Comparison of ENCODE assay signal across 7 mouse cellular contexts in the genomic region with DNA sequence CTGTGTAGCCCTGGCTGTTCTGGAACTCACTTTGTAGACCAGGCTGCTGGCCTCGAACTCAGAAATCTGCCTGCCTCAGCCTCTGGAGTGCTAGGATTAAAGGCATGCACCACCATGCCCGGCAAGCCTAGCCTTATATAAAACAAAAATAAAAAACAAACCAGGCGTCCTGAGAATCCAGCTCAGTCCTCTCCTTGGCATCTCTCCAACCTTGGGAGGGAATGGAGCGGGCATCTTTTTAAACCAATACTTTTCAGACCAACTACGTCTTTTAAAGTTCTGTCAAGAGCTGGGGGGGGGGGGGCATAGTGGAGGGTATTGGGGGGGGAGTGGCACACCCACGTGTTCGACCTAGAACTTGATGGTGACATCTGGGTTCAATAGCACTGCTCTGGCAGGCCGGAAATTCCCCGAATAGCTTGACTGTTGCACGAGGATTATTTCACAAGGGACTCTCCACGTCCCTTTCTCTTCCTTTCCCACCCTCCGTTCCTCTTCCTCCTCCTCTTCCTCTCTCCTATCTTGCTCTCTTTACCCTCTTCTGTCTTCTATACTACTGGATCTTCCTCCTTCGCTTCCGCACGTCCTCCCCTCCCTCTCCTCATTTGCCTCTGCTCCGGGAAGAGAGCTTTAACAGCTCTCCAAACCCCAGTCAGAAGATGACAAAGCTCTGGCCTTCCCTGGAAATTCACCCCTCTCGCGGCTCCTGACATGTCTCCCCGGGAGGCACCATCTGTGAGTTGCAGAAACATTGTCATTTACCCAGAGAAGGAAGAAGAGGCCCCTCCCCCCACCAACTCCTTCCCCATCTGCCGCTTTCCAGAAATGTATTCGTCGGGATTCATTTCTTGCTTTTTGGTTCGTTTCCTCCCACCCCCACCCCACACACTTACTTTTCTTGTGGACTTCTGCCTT. TPM values are rescaled to one million over a fixed set of nuclear protein-coding genes. Genes with fewer than 3 reads are reported as not detected.
DNase-seq lines count a peak whose midpoint lies in the region; ATAC-seq and TF ChIP-seq lines count a peak whose summit lies in the region.

No protein-coding gene starts in this region.

- H3K4me2 ChIP-seq in embryonic facial prominence, embryonic 12.5 days (replicated peaks): peak overlapping the region; percentile 44
- H3K4me2 ChIP-seq in heart, embryonic 16.5 days (ENCODE audit: low read depth, low read length): peak overlapping the region; percentile 58
- peak overlapping the region; percentile 43 for H3K4me2 ChIP-seq in stomach, postnatal 0 days (replicated peaks; ENCODE audit: low read depth)

- TF ChIP-seq CTCF in stomach, postnatal 0 days (IDR thresholded peaks at IDR 0.05; ENCODE audit: low read depth): no peak

- peaks cover 11% of the 10 kb centered on the region; the same call in 1 of the 2 replicates for H3K4me1 ChIP-seq in embryonic facial prominence, embryonic 12.5 days
- peaks cover 3% of the 10 kb centered on the region; the same call in 1 of the 2 replicates for H3K4me1 ChIP-seq in heart, embryonic 16.5 days (ENCODE audit: control insufficient read depth, insufficient read depth, low read length)
- H3K4me1 ChIP-seq in midbrain, embryonic 10.5 days: peaks cover 20% of the 10 kb centered on the region
- H3K4me1 ChIP-seq in stomach, postnatal 0 days (replicated peaks; ENCODE audit: control insufficient read depth, insufficient read depth): no peaks in the 10 kb centered on the region

- H3K9me3 ChIP-seq in embryonic facial prominence, embryonic 12.5 days: no peaks in the 10 kb centered on the region
- no peaks in the 10 kb centered on the region for H3K9me3 ChIP-seq in heart, embryonic 16.5 days (replicated peaks; ENCODE audit: control insufficient read depth, low read length)
- no peaks in the 10 kb centered on the region for H3K9me3 ChIP-seq in midbrain, embryonic 10.5 days (replicated peaks)
- no peaks in the 10 kb centered on the region for H3K9me3 ChIP-seq in stomach, postnatal 0 days (ENCODE audit: control insufficient read depth, low read length)

- no peaks in the 10 kb centered on the region for H3K36me3 ChIP-seq in embryonic facial prominence, embryonic 12.5 days
- H3K36me3 ChIP-seq in heart, embryonic 16.5 days (ENCODE audit: control insufficient read depth, insufficient read depth): no peaks in the 10 kb centered on the region
- no peaks in the 10 kb centered on the region for H3K36me3 ChIP-seq in midbrain, embryonic 10.5 days
- H3K36me3 ChIP-seq in stomach, postnatal 0 days (ENCODE audit: control insufficient read depth, insufficient read depth, low read length): no peaks in the 10 kb centered on the region

- DNase-seq in cerebellum, adult 11-12 months: peak; percentile 47
- peak; percentile 46 for DNase-seq in layer of hippocampus, postnatal 36 days
- DNase-seq in midbrain, embryonic 10.5 days (ENCODE audit: low spot score): peak; percentile 40
- DNase-seq in stomach, postnatal 0 days (ENCODE audit: low spot score): no peak
- DNase-seq in ovary, postnatal 10 days (ENCODE audit: low spot score): no peak

- H3K9ac ChIP-seq in embryonic facial prominence, embryonic 12.5 days: peak overlapping the region; percentile 19; the same call in 1 of the 2 replicates
- H3K9ac ChIP-seq in heart, embryonic 16.5 days (ENCODE audit: low read length): peak overlapping the region; percentile 46; the same call in 1 of the 2 replicates
- H3K9ac ChIP-seq in stomach, postnatal 0 days (ENCODE audit: low read length): no peak overlapping the region

- WGBS in embryonic facial prominence, embryonic 12.5 days: 19% methylated on average over 23 of the region's 23 CpGs
- WGBS in heart, embryonic 16.5 days: 22% methylated on average over 23 of the region's 23 CpGs
- 47% methylated on average over 23 of the region's 23 CpGs for WGBS in midbrain, embryonic 10.5 days
- 24% methylated on average over 23 of the region's 23 CpGs for WGBS in stomach, postnatal 0 days

- peak overlapping the region; percentile 92 for H3K27ac ChIP-seq in embryonic facial prominence, embryonic 12.5 days
- peak overlapping the region; percentile 35; the same call in 1 of the 2 replicates for H3K27ac ChIP-seq in heart, embryonic 16.5 days (ENCODE audit: low read length)
- peak overlapping the region; percentile 76 for H3K27ac ChIP-seq in midbrain, embryonic 10.5 days (replicated peaks)
- no peak overlapping the region; the same call in 1 of the 2 replicates for H3K27ac ChIP-seq in stomach, postnatal 0 days (replicated peaks)

- 0 out of 2 replicates have a peak, but pooled peaks cover 5% of the 10 kb centered on the region for H3K27me3 ChIP-seq in embryonic facial prominence, embryonic 12.5 days
- H3K27me3 ChIP-seq in heart, embryonic 16.5 days (ENCODE audit: control insufficient read depth, insufficient read depth, low read length): 0 out of 2 replicates have a peak, but pooled peaks cover 3% of the 10 kb centered on the region
- H3K27me3 ChIP-seq in midbrain, embryonic 10.5 days (ENCODE audit: low read depth, poor library complexity, severe bottlenecking): peaks cover 23% of the 10 kb centered on the region
- no peaks in the 10 kb centered on the region for H3K27me3 ChIP-seq in stomach, postnatal 0 days (ENCODE audit: control insufficient read depth, insufficient read depth, low read length)

- TF ChIP-seq EP300 in stomach, postnatal 0 days (optimal IDR thresholded peaks at IDR 0.05): no peak

- peak overlapping the region; percentile 23 for H3K4me3 ChIP-seq in embryonic facial prominence, embryonic 12.5 days
- peak overlapping the region; percentile 30 for H3K4me3 ChIP-seq in heart, embryonic 16.5 days (ENCODE audit: low read length)
- H3K4me3 ChIP-seq in midbrain, embryonic 10.5 days: peak overlapping the region; percentile 20; the same call in 1 of the 2 replicates
- peak overlapping the region; percentile 4; the same call in 1 of the 2 replicates for H3K4me3 ChIP-seq in stomach, postnatal 0 days (ENCODE audit: low read depth, low read length)

- no peak for ATAC-seq in embryonic facial prominence, embryonic 12.5 days (ENCODE audit: insufficient number of reproducible peaks, insufficient read depth, low FRiP score, low TSS enrichment)
- ATAC-seq in heart, embryonic 16.5 days (replicated peaks; ENCODE audit: extremely low read depth, insufficient read depth, low FRiP score): no peak
- no peak for ATAC-seq in stomach, postnatal 0 days (ENCODE audit: low FRiP score, low TSS enrichment)

RNA-seq across cellular contexts. Expression of a gene that starts 5.2 kb away (rescaled TPM):
- polyA plus RNA-seq in embryonic facial prominence, embryonic 12.5 days (2016; fragmentation: Nextera tagmentation; extraction: Ambion mirVana): 5.6 and 6.4 TPM in 2 replicates
- polyA plus RNA-seq in heart, embryonic 16.5 days (2015; fragmentation: Nextera tagmentation; extraction: Ambion mirVana): 3.1 and 3.7 TPM in 2 replicates
- 1 to 10 TPM; 3.6 to 5.5 TPM for total RNA-seq in layer of hippocampus, postnatal 36 days (2021)
- polyA plus RNA-seq in midbrain, embryonic 10.5 days (2016; fragmentation: Nextera tagmentation; extraction: Ambion mirVana): 7.6 and 10.7 TPM in 2 replicates
- polyA plus RNA-seq in stomach, postnatal 0 days (2015; fragmentation: Nextera tagmentation; extraction: Ambion mirVana): 0.22 and 0.30 TPM in 2 replicates

Comparison
In these comparisons a context has a peak if more than half of its experiments do, and no peak if none do; other contexts are left out.
1. DNase-seq: peak in cerebellum, adult 11-12 months (single experiment), layer of hippocampus, postnatal 36 days (2 of 2) and midbrain, embryonic 10.5 days (single experiment); none in stomach, postnatal 0 days (single experiment) and ovary, postnatal 10 days (single experiment).
2. Peak in every context shown above with its lines, with median percentiles within 50 percentile points of each other: H3K4me2 ChIP-seq and H3K4me3 ChIP-seq.